15 mouse cellular contexts compared by ENCODE assay signal in the genomic region with DNA sequence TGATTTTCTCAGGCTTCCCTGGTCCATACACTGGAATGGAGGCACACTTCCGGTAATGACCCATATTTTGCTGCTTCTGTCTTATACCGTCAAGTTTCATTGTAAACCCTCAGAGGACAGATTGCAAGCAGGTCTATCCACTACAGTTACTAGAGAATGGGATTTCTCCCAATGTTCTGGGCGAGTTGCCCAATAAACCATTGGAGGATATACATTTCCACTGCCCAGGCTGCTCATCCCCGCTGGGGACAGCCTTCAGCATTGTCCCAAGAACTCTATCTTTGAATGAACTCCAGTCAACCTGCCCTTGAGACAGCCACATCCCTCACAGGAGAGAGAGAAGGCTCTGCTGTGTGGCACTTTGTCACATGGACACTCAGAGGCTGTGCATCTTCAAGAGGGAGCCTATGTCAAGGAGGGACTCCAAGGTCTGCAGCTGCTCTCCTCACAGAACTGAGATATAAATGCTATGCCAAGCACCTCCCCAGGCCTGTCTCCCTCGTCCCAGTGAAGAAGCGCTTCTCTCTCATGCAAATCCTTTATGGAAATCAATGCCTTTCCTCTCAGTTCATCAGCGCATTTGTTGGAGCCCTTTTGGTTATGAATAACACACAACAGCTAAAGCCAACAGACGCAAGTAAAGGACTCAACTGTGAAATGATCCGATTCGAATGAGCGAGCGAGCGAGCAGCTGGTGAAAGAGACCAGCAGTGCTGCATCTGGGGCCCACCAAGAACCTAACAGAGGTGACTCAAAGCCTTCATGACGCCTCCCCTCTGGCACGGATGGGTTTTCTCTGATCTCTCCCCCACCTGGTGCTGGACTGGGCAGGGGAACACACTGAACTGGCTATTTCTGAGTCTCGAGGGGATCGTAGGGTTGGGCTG. TPM values are rescaled to one million over a fixed set of nuclear protein-coding genes. Genes with fewer than 3 reads are reported as not detected.
DNase-seq lines count a peak whose midpoint lies in the region; ATAC-seq lines count a peak whose summit lies in the region.
"Had no signal": no experiment of that assay in that cellular context is flagged by ENCODE, and none has a peak within 500 bp of the region (broad histone marks: within the 10 kb centered on the region; RNA-seq: fewer than 3 reads in every experiment).

No protein-coding gene starts in this region.

- H3K4me1 ChIP-seq in hindbrain, embryonic 12.5 days = peaks cover 7% of the 10 kb centered on the region; the same call in 1 of the 2 replicates
- H3K4me1 ChIP-seq in neural tube, embryonic 15.5 days = peaks cover 4% of the 10 kb centered on the region; the same call in 1 of the 2 replicates

- 57% methylated on average over 17 of the region's 17 CpGs for WGBS in hindbrain, embryonic 12.5 days
- WGBS in neural tube, embryonic 15.5 days = 47% methylated on average over 17 of the region's 17 CpGs

- no peaks in the 10 kb centered on the region for H3K36me3 ChIP-seq in hindbrain, embryonic 12.5 days
- H3K36me3 ChIP-seq in neural tube, embryonic 15.5 days = no peaks in the 10 kb centered on the region

- H3K4me2 ChIP-seq in hindbrain, embryonic 12.5 days (replicated peaks) = no peak overlapping the region
- H3K4me2 ChIP-seq in neural tube, embryonic 15.5 days = no peak overlapping the region

- H3K9ac ChIP-seq in hindbrain, embryonic 12.5 days = no peak overlapping the region
- no peak overlapping the region for H3K9ac ChIP-seq in neural tube, embryonic 15.5 days (replicated peaks)
- H3K9ac ChIP-seq: liver, embryonic 14.5 days had no signal

- H3K27ac ChIP-seq in hindbrain, embryonic 12.5 days = no peak overlapping the region
- H3K27ac ChIP-seq in neural tube, embryonic 15.5 days (replicated peaks) = 0 out of 2 replicates have a peak overlapping the region, but pooled peaks have one; percentile 30
- H3K27ac ChIP-seq: layer of hippocampus, adult 2 months; liver, embryonic 14.5 days had no signal

- no peaks in the 10 kb centered on the region for H3K27me3 ChIP-seq in hindbrain, embryonic 12.5 days
- no peaks in the 10 kb centered on the region for H3K27me3 ChIP-seq in neural tube, embryonic 15.5 days (replicated peaks)

- DNase-seq in frontal cortex, postnatal 10 days (ENCODE audit: low spot score in 2 of 2) = peak; percentile 15 to 19
- DNase-seq in frontal cortex, adult 2 months (ENCODE audit: extremely low spot score in 1 of 2, low spot score in 1 of 2) = no peak
- peak; percentile 49 for DNase-seq in right cerebral cortex, postnatal 4 days
- DNase-seq in right cerebral cortex, adult 18-20 months = no peak
- no peak for DNase-seq in thymus, postnatal 10 days (ENCODE audit: low spot score in 2 of 2)
- DNase-seq in heart, adult 18-20 months = no peak
- DNase-seq: adrenal gland, postnatal 36 days; kidney, adult 11 months had no signal

- ATAC-seq in hindbrain, embryonic 12.5 days (ENCODE audit: low FRiP score) = peak; percentile 69
- ATAC-seq in neural tube, embryonic 15.5 days (ENCODE audit: low FRiP score) = no peak

- no peaks in the 10 kb centered on the region; the same call in 1 of the 2 replicates for H3K9me3 ChIP-seq in hindbrain, embryonic 12.5 days (replicated peaks)
- no peaks in the 10 kb centered on the region for H3K9me3 ChIP-seq in neural tube, embryonic 15.5 days (replicated peaks)

- H3K4me3 ChIP-seq in hindbrain, embryonic 12.5 days = no peak overlapping the region
- no peak overlapping the region for H3K4me3 ChIP-seq in neural tube, embryonic 15.5 days (replicated peaks)
- H3K4me3 ChIP-seq: layer of hippocampus, adult 2 months had no signal

RNA-seq across cellular contexts. Expression of a gene that starts 32.6 kb away (rescaled TPM):
- polyA plus RNA-seq in frontal cortex, adult 2 months (2012; rRNA removed) = not detected in 2 replicates
- 0.52 and 0.67 TPM in 2 replicates for polyA plus RNA-seq in hindbrain, embryonic 12.5 days (2016; fragmentation: Nextera tagmentation; extraction: Ambion mirVana)
- polyA plus RNA-seq in neural tube, embryonic 15.5 days (2015; fragmentation: Nextera tagmentation; extraction: Ambion mirVana) = 0.20 and 0.24 TPM in 2 replicates
- total RNA-seq in heart, adult 18-20 months (2021) = not detected
- total RNA-seq: adrenal gland, postnatal 36 days; layer of hippocampus, adult 2 months; megakaryocyte, adult 5-6 weeks had no signal
- polyA plus RNA-seq: C2C12; heart, embryonic 14.5 days; liver, embryonic 14.5 days had no signal

RNA-seq across cellular contexts. Expression of a gene that starts 45.9 kb away (rescaled TPM):
- polyA plus RNA-seq in frontal cortex, adult 2 months (2012; rRNA removed) = 18.1 and 18.9 TPM in 2 replicates
- polyA plus RNA-seq in hindbrain, embryonic 12.5 days (2016; fragmentation: Nextera tagmentation; extraction: Ambion mirVana) = 6.1 and 6.8 TPM in 2 replicates
- 17.6 and 18.4 TPM in 2 replicates for polyA plus RNA-seq in neural tube, embryonic 15.5 days (2015; fragmentation: Nextera tagmentation; extraction: Ambion mirVana)
- total RNA-seq in heart, adult 18-20 months (2021) = 10 to 100 TPM; 25.7 to 31.5 TPM

Comparison
In these comparisons a context has a peak if more than half of its experiments do, and no peak if none do; other contexts are left out.
1. DNase-seq: peak in frontal cortex, postnatal 10 days (2 of 2) and right cerebral cortex, postnatal 4 days (single experiment); none in frontal cortex, adult 2 months (0 of 2), right cerebral cortex, adult 18-20 months (single experiment), thymus, postnatal 10 days (0 of 2) and heart, adult 18-20 months (0 of 2).